Mouse (Mus musculus) liver, adult (tissue): ENCODE results near the gene Mrpl20.

ENCODE experiments used
- GATA4 ChIP-seq: IDR thresholded peaks from 2 replicates; pipeline ENCODE4 v1.6.1; 2014; ENCODE audit warnings: mild to moderate bottlenecking, low read length; ENCODE audit not compliant: insufficient replicate concordance

Gene Mrpl20

DNA sequence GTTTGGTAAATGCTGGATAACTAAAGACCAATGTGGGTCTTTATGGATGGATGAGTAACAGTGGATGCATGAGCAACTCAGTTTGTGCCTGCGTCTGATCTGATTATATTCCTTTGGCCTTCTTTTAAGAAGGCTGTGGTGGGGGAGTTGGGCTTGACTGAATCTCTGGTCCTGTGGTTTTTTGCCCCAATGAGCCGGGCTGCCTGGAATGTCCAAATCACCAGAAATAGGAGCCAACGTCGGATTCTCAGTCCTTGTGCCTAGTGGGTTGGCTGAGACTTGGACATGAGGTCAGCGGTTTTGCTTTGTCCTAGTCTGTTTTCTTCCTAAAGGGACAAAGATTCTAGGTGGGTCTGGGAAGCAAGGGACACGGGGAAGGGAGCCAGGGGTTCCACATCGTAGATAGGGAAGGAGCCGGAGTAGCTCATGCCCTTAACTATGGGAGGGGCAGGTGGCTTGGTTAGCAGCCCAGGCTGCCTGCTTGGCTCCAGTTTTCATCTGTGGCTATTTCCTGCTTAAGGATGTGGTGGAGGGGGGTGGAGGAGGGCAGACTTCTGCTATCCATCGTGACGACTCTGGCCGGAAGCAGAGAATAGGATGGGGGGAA lies 34.8 kb downstream of the Mrpl20 start:
- peak; percentile 38; the same call in 1 of the 2 replicates for TF ChIP-seq GATA4

DNA sequence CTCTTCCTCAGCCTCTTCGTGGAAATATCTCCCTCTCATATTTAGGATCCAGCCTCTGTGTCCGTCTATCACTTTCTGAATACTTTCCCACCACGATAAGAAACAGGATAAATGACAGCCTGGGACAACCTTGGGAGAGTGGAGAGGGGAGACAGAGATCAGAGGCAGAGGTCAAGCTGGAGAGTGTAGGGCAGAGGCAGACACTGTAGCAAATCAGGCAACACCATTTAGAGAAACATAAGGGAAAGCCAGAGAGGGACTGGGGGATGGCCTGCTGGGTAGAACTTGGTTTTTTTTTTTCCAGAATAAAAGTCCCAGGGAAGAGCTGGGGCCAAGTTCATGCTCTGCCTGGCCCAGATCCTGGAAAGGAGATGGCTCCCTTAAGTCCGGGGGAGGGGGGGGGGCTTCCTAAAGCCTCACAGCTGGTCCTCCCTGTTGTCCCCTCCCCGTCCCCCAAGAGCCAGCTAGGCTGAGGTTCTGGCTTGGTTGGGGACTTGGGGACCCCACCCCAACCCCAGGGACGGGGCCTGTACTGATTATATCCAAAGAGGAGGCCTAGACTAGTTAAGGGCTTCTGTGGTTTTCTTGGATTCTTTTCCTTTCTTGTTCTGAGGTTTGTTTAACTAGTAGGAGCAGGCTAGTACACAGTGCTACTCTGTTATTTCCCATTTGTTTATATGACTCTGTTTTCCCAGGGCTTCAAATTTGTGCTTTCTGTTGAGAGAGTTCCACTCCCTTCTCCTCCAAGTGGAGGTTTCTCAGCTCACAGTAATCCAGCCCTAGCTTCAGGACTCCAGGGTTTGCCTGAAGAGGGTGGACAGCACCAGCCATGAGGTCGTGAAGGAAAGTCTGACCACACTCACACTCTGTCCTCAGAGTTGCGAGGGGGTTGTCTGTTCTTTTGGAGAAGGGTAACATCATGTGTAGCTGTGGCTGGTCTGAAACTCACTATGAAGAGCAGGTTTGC lies 35.8 kb downstream of the Mrpl20 start:
- TF ChIP-seq GATA4: no peak

DNA sequence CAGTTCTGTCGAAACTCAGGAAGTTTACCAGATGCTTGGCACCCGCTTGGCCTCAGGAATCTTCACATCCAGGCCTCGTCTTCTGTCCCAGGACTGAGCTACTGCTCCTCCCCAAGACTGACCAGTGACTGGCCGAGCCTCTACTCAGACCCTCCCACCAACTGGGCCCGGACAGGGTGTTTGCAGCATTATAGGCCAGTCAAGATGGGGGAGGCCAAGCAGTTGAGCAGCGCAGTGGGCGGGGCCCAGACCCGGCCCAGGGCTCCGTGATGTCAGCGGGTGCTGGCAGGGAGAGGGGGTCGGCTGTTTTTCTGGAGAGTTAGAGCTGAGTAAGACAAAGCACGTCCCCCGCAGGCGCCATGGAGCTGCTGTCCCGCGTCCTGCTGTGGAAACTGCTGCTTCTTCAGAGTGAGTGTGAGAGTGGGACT lies 36.8 kb downstream of the Mrpl20 start, which contains the start of gene Mxra8:
Mxra8 (plus strand) TSS at position 198 of the 428 bp plus-strand sequence.
- peak; percentile 8; the same call in 1 of the 2 replicates for TF ChIP-seq GATA4

DNA sequence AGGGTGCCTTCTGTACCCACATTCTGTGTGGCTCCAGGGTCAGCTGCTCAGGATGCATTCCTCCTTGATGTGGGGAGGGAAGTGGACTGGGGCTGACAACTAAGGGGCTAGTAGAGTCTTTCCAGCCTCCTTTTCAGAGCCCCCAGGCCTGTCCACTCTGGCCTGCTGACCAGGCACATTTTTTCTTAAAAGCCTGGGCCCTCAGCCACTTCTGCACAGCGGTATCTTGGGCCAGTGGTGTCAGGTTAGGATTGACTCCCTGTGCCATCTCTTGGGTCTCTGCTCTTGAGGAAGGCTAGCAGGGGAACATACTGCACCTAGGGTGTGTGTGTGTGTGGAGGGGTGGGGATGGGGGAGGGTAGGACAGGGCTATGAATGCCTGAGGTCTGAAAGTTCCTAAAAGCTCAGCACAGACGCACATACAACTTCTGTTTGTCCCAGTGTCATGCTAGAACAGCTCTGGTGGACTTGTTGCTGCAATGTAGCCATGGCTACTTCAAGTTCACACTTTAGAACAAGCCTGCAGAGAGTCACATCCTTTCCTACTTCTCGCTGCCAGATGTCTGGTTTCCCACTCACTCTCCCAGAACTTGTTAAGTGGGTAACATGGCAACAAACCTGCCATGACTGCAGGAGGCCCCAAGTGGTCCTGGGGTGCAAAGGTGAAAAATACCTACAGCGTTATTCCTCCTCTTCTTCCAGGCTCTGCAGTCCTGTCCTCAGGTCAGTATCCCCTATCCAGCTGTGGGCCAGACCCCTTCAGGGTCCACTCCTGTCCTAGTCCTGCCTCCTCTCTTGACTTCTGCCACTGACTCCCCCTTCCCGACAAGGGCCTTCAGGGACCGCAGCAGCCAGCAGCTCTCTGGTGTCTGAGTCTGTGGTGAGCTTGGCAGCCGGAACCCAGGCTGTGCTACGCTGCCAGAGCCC lies 37.7 kb downstream of the Mrpl20 start:
- no peak for TF ChIP-seq GATA4

DNA sequence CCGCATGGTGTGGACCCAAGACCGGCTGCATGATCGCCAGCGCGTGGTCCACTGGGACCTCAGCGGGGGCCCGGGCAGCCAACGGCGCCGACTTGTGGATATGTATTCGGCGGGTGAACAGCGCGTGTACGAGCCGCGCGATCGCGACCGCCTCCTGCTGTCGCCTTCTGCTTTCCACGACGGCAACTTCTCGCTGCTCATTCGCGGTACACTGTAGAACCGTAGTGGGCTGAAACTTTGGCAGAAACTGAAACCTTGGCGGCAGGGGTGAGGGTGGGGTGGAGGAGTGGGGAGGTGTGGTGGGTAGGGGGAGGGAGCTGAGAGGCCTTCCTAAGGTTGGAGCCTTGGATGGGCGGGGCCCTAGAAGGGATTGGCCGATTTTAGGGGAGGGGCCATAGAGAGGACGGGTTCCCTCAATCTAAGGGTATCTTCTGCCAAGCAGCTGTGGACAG lies 38.4 kb downstream of the Mrpl20 start:
- TF ChIP-seq GATA4: no peak

DNA sequence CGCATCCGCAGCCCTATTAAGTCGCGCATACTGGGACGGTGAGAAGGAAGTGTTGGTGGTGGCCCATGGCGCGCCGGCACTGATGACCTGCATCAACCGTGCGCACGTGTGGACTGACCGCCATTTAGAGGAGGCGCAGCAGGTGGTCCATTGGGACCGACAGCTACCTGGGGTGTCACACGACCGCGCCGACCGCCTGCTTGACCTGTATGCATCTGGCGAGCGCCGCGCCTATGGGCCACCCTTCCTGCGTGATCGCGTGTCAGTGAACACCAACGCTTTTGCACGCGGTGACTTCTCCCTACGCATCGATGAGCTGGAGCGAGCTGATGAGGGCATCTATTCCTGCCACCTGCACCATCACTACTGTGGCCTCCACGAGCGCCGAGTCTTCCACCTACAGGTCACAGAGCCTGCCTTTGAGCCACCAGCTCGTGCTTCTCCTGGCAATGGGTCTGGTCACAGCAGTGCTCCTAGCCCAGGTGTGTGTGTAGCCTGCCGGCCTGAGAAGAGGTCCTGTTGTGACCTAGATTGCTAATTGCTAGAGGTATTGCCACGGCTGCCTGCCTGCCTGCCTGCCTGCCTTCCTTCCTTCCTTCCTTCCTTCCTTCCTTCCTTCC lies 39.1 kb downstream of the Mrpl20 start:
- TF ChIP-seq GATA4: no peak

DNA sequence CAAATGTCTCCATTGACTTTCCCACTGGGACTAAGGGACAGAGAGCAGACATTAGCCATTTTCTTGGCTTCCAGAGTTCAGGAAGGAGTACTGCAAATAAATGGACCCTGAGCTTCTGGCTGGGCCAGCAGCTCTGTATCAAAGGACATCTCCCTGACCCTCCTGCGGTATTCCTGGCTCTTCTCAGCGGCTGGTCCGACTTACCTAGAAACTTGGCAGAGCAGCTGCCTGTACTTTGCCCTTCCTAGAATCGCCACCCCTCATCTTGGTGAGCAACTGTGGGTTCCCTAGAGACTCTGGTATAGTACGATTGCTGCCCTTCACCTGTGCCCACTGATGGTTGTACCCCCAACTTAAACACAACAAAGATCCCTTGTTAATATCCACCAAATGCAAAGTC lies 40.6 kb downstream of the Mrpl20 start:
- no peak for TF ChIP-seq GATA4

DNA sequence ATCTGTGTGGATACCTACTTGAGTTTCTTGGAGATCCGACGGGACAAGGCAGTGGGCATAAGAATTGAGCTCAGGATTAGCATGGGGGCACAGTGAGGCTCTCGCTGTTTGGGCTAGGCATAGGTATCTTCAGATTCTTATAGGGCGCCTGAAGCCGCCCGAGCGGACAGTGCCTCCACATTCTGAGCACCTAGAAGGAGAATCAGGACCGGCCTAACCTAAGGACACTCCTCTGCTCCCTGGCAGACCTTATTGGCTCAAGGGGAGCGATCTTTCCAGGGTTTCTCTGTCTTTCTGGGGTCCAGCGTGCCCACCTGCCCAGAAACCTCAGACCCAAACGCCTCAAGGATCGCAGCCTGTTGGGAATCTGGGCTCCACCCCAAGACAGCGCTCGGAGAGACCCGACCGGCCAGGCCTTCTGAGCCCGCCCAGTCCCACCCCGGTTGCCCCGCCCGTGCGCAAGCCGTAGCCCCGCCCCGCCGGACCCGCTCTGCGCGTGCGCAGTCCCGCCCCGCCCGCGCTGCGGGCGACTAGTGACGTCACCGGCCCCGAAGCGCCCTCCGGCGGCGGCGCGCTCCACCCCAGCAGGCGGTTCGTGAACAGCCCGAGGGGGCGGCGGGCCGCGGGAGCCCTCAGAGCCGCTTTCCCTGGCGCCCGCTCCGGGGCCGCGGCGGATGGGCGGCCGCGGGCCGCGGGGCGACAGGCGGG lies 44.3 kb downstream of the Mrpl20 start, which contains the start of gene Dvl1:
Dvl1 (plus strand) TSS at position 532 of the 708 bp plus-strand sequence.
- TF ChIP-seq GATA4: no peak

DNA sequence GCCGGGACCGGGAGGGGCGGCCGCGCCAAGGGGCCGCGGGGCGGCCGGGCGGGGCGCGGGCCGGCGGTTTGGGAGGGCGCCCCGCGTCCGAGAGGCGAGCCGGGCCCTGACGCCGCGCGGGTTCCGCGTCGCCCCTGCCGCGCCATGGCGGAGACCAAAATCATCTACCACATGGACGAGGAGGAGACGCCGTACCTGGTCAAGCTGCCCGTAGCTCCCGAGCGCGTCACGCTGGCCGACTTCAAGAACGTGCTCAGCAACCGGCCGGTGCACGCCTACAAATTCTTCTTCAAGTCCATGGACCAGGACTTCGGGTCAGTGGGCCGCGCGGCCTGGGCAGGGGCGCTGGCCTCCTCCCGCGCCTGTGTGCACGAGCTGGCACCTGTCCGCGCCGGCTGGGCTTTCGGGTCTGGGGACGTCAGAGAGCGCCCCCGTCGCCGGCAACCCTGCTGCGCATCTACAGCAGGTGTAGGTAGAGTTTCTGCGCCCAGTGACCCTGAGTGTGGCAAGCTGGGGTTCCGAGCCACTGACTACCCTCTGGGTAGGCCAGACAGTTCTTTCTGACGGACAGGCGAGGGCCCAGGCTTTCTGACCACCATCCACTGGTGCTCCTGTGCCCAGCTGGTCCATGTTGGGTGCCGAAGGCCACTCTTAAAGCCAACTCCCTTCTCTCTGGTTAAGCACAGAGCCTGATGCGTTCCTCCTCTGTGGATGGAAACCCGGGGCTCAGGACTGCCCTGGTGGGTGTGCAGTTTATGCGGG lies 45.1 kb downstream of the Mrpl20 start:
- no peak for TF ChIP-seq GATA4

DNA sequence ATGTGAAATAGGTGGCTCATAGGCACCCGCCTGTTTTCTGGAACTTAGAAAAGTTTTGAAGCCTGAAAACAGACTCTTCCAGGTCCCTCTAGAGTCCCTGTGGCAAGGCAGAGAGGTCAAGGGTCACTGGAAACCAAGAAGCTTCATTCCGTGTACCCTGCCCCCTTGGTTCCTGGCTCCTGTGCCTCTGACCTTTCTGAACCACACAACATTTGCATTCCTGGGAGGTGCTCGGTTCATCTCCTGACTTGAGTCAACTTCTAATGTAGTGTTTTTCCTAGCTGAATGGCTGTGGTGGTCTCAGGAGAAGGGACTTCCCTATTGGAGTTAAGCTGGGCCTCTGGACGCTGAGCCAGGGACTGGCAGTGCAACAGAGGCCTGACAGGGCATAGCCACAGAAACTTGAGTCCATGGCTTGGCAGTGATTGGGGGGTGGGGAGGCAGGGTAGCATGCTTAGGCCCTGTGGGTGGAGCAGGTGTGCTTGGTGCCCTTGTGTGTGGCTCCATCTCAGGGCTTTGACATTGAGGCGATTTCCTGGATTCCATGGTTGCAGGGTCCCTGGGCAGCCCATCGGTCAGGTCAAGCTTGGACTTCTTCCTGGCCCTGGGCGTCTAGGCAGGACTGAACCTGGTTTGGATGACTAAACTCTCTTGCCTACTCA lies 45.9 kb downstream of the Mrpl20 start:
- no peak for TF ChIP-seq GATA4

DNA sequence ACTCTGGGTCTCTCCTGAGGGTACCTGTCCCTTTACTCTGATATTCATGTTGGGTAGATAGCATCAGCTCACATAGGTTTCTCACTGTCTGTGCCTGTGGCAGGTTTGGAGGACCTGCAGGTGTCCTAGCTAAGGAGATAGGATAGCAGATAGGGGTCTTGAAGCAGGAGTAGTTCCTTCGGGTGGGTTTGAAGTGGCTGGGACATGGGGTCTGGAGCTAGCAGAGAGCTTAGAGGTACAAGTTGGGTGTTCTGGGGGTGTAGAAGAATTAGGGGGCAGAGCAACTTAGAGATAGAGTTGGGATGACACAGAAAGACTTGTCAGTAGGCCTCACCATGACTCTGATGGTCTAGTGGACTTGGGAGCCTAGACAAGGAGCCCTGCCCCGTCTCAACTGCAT lies 46.7 kb downstream of the Mrpl20 start:
- no peak for TF ChIP-seq GATA4

DNA sequence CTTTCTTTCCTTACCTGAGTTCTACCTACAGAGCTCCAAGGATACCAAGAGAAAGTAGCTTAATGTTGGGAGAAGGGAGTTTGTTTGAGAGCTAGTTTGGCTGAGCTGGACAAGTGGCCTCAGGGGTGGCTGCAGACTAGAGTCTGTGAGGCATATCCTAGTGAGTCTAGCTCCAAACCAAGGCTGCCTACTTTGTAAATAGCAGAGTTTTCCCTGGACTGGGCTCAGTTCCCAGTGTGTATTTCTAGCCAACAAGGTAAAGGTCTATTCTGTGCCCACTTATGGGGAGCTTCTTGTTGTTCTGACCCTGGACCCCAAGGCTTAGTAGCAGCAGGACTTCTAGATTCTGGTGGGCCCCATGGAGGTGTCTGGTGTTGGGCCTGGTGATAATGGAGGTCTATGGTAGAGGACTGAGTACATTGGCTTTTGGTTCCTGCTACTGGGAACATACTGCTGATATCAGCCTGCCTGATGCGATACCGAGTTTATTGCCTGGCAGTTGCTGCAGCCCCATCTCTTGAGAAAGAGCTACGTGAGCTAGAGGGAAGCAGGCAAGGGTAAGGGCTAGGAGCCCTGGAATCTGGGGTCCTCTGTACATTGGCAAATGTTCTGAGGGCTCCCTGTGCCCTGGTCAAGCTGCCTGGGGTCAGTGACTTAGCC lies 47.2 kb downstream of the Mrpl20 start:
- no peak for TF ChIP-seq GATA4
